Mouse (Mus musculus): ENCODE measurements around the gene Gbp4. TPM values are rescaled to one million over a fixed set of nuclear protein-coding genes. Genes with fewer than 3 reads are reported as not detected.

Gene Gbp4
- total RNA-seq, 2 experiments from 2014 or later, result 1.3 to 2.8 TPM

Other genes with a start within 250 kb of the Gbp4 start
- 0.52 and 0.69 TPM in 2 replicates for gene Abcg3, start 156.9 kb downstream of the Gbp4 start, total RNA-seq (2014; fragmentation: Nextera tagmentation)
- 0.56 TPM in 1 of 2 replicates, not detected in the other for gene Abcg3, start 156.9 kb downstream of the Gbp4 start, total RNA-seq (2017)
- 2.0 and 5.0 TPM in 2 replicates for gene Gbp9, start within 50 bp of the Gbp4 start, total RNA-seq (2014; fragmentation: Nextera tagmentation)
- gene Gbp9, start within 50 bp of the Gbp4 start, total RNA-seq (2017), result 1.2 TPM in 1 of 2 replicates, not detected in the other
- 0.76 and 1.6 TPM in 2 replicates for gene Gbp8, start within 50 bp of the Gbp4 start, total RNA-seq (2014; fragmentation: Nextera tagmentation)
- not detected in 2 replicates for gene Gbp8, start within 50 bp of the Gbp4 start, total RNA-seq (2017)
- gene Gbp10, start 99.9 kb upstream of the Gbp4 start, total RNA-seq (2014; fragmentation: Nextera tagmentation), result not detected in 2 replicates
- not detected in 2 replicates for gene Gbp10, start 99.9 kb upstream of the Gbp4 start, total RNA-seq (2017)
- not detected in 2 replicates for gene Gm43302, start 154.1 kb upstream of the Gbp4 start, total RNA-seq (2014; fragmentation: Nextera tagmentation)
- gene Gm43302, start 154.1 kb upstream of the Gbp4 start, total RNA-seq (2017), result not detected in 2 replicates
- gene Gbp6, start 154.1 kb upstream of the Gbp4 start, total RNA-seq (2014; fragmentation: Nextera tagmentation), result 0.27 TPM in 1 of 2 replicates, not detected in the other
- 0.30 and 0.61 TPM in 2 replicates for gene Gbp6, start 154.1 kb upstream of the Gbp4 start, total RNA-seq (2017)

Data from megakaryocyte-erythroid progenitor cell, adult 5-6 weeks (primary cell).